Mouse (Mus musculus) fibroblast of lung, adult 2 months (primary cell): ENCODE measurements around the gene Gpr107.
A peak's percentile ranks its signal among the peaks of the same experiment; 100 is the strongest.
"Not testable (repeated sequence)": the region's sequence is repeated elsewhere in the genome, so short reads cannot be mapped to it uniquely, and the experiment has no call there.

ENCODE experiments used
- DNase-seq: peaks from one replicate; pipeline ENCODE4 v3.0.0-alpha.2; 2011; ENCODE audit warnings: low read depth

The Gpr107 gene

GRCm38 (mm10) chr2:31160147-31160920 lies 8.2 kb downstream of the Gpr107 start:
- DNase-seq: no peak

- no peak for DNase-seq
Observed at GRCm38 (mm10) chr2:31161620-31162019, 9.5 kb downstream of the Gpr107 start.

- DNase-seq: no peak
Observed at GRCm38 (mm10) chr2:31163361-31164118, 11.4 kb downstream of the Gpr107 start.

GRCm38 (mm10) chr2:31164841-31165455 lies 12.8 kb downstream of the Gpr107 start:
- no peak for DNase-seq

GRCm38 (mm10) chr2:31165529-31165928 lies 13.4 kb downstream of the Gpr107 start:
- DNase-seq: no peak

- not testable (repeated sequence) for DNase-seq
Observed at GRCm38 (mm10) chr2:31167571-31167970, 15.5 kb downstream of the Gpr107 start.

- no peak for DNase-seq
Observed at GRCm38 (mm10) chr2:31169001-31169400, 16.9 kb downstream of the Gpr107 start.

GRCm38 (mm10) chr2:31170164-31170563 lies 18.0 kb downstream of the Gpr107 start:
- no peak for DNase-seq

GRCm38 (mm10) chr2:31172001-31172400 lies 19.9 kb downstream of the Gpr107 start:
- DNase-seq: no peak

- no peak for DNase-seq
Observed at GRCm38 (mm10) chr2:31172536-31172935, 20.4 kb downstream of the Gpr107 start.

GRCm38 (mm10) chr2:31173290-31173689 lies 21.2 kb downstream of the Gpr107 start:
- DNase-seq: no peak

- DNase-seq: not testable (repeated sequence)
Observed at GRCm38 (mm10) chr2:31178593-31178992, 26.5 kb downstream of the Gpr107 start.

GRCm38 (mm10) chr2:31179471-31179870 lies 27.4 kb downstream of the Gpr107 start:
- DNase-seq: no peak

- DNase-seq: no peak
Observed at GRCm38 (mm10) chr2:31180081-31180551, 28.0 kb downstream of the Gpr107 start.

GRCm38 (mm10) chr2:31182786-31183330 lies 30.7 kb downstream of the Gpr107 start:
- DNase-seq: no peak

- no peak for DNase-seq
Observed at GRCm38 (mm10) chr2:31183830-31184229, 31.7 kb downstream of the Gpr107 start.

- no peak for DNase-seq
Observed at GRCm38 (mm10) chr2:31188691-31189090, 36.6 kb downstream of the Gpr107 start.

GRCm38 (mm10) chr2:31189654-31190053 lies 37.5 kb downstream of the Gpr107 start:
- DNase-seq: no peak

- DNase-seq: no peak
Observed at GRCm38 (mm10) chr2:31191765-31192164, 39.6 kb downstream of the Gpr107 start.

- DNase-seq: peak; percentile 6
Observed at GRCm38 (mm10) chr2:31194356-31195021, 42.4 kb downstream of the Gpr107 start.

GRCm38 (mm10) chr2:31198621-31199020 lies 46.5 kb downstream of the Gpr107 start:
- DNase-seq: no peak

GRCm38 (mm10) chr2:31200051-31200450 lies 47.9 kb downstream of the Gpr107 start:
- DNase-seq: no peak
